Mouse (Mus musculus) thymus, postnatal 10 days (tissue): ENCODE data around the gene Mapk10.
"Not testable (repeated sequence)": the region's sequence is repeated elsewhere in the genome, so short reads cannot be mapped to it uniquely, and the experiment has no call there.

Experiments
- DNase-seq, 2 experiments: peaks; one replicate each; pipeline ENCODE4 v3.0.0; 2021; ENCODE audit warnings: low spot score in 2 of 2

Gene Mapk10

DNA sequence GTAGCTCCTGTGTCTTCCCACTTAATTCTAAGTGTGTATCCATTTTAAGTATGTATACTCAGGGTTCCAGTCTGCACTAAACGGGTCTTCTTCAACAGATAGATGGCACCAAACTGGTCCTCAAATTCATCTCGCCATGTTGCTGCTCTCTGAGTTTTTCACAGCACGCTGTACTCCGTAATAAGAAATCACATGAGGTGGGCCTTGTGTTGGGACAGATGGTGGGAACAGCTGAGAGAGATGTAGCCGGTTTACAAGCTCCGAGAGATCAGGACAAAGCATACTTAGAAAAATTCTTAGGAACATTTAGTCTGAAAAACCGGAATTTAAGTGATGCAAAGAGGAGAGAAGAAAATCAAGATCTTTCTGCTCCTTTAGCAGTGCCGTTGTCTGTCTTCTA is 257.7 kb downstream of the Mapk10 start:
- DNase-seq, result no peak

DNA sequence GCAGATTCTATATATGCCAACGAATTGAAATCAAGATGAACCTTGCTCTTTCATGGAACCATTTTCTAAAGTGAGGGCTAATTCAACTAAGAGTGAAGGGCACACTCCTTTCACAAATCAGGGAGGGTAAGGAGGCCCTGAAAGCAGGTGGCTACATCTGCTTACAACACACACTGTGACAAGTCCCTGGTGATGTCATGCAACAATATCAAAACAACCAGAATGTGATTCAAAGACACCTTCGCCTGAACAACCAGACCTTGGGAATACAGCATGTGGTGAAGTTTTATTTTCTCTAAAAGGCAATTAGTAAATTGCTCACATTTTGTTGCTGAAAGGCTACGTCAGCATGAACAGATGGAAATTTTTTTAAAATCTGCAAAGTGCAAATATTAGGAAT is 258.2 kb downstream of the Mapk10 start:
- no peak for DNase-seq

DNA sequence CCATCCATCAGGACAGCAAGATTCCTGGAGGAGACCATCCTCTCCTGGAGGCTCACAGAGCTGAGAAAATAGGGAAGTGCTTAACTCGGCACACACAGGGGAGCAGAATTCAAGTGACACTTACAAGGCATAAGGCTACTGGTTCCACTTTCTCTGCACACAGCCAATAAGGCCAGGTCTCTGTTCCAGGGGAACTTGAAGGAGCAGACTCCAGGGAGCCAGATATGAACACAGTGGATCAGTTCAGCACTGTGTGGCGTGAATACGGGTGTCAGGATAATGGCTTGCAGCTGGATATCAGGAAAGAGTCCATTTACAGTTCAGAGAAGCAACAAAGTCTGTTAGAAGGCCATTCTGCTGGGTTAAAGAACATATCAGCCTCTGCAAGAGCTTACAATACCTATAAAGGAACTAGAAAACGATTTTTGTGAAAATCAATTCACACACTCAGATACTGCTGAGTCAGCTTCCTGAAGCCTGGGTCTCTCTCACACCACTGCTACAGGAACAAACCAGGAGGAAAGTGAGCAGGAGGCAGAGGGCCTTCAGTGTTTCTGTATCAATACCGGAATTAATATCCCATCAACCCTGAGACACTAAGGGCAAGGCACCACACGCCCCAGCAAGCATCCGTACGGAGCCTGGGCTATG is 263.9 kb downstream of the Mapk10 start:
- no peak for DNase-seq

DNA sequence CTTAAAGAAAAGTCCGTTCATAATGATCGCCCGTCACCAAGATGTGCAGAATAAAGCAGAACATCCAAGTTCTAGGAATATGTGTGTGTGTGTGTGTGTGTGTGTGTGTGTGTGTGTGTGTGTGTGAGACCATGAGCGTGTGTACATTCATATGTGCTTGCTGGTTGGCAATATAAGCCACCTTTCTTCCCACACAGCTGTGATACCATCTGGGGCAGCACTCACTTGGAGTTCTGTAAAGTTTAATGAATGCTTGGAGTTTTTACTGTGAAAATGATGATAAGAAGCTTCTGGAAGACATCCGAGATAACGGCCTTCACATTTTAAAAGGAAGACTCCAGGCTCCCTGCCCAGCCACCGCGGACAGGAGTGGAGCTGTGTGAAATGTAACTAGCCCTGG is 264.5 kb downstream of the Mapk10 start:
- DNase-seq, result no peak

DNA sequence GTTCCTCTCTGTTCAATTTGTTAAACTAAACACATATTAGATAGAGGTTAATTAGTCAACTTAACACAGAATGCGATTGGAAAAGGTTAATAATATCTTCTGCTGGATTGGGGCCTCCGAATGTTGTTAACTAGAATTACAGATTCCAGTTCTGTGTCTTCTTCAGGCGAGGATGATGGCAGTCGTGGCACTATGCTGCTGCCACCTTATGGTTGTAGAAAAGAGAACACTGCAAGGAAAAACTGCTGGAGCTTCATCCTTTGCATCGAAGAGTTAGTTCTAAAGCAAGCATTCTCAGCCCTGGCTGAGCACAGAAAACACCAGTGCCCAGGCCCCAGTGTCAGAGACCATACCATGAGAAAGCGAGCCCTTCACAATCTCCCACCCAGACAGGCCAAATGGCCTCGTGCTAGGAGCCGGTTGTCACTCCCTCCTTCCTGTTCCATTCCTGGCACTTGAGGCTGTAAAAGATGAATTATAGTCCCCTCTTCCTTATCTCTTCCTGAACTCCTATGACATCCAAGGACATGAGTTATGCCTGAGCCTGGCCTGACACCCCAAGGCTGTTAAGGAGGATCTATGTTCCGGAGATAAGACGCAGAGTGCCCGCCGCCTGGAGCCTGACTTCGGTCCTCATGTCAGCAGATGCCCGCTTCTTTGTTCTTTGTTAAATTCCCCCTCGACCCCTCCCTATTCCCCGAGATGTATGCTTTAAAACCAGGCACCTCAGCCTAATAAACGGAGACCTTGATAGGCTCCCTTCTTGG is 267.1 kb downstream of the Mapk10 start:
- not testable (repeated sequence) for DNase-seq

DNA sequence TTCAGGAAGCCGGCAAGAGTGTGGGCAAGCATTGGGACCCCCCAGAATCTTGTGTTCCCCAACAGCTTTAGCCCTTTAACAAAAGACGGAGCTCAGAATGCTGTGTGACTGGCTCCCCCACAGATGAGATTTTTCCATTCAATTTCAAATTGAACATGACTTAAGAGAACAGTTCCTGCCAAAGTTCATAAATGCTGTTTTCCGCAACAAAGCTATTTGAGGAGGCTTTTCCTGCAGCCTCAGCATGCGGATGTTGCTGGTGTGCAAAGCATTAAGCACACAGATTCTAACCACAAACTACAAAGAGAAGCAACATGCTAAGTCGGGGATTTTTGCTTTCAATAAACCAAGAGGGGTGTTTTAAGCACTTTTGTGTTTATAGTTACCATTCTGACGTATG is 281.0 kb downstream of the Mapk10 start:
- DNase-seq, result no peak

DNA sequence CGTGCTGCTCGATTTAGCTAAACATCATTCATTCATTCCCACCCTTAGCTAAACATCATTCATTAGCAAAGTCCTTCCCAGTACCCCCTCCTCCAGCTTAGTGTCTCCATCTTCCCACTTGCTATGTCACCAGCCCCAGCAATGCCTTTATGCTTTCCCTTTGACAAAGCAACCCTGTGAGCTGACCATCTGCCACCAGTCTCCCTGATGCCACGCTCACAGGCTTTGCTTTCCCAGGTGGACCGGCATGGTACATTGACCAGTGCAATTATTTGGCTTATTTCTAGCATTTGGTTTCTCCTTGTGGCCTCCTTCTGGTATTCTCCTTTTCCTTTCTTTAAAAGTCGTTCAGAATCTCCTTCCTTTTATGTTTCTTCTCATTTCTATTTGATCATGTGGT is 284.3 kb downstream of the Mapk10 start:
- no peak for DNase-seq

DNA sequence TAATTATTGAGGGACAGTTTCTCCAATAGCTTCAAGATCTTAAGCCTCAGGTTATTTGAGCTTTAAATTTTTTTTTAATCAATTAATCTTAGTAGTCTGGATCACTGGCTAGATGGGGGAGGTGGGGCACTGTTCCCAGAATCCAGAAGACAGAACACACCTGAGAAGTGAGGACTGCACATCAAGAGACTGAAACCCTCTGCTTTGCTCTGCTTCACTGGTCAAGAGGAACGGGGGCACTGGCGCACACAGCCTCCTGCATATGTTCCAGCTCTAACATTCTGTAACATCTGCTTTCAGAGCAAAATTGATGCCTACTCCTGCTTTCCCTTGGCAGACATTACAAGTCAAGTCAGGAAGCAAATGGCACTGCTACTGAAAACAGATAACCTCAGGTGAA is 290.9 kb downstream of the Mapk10 start:
- DNase-seq, result no peak

DNA sequence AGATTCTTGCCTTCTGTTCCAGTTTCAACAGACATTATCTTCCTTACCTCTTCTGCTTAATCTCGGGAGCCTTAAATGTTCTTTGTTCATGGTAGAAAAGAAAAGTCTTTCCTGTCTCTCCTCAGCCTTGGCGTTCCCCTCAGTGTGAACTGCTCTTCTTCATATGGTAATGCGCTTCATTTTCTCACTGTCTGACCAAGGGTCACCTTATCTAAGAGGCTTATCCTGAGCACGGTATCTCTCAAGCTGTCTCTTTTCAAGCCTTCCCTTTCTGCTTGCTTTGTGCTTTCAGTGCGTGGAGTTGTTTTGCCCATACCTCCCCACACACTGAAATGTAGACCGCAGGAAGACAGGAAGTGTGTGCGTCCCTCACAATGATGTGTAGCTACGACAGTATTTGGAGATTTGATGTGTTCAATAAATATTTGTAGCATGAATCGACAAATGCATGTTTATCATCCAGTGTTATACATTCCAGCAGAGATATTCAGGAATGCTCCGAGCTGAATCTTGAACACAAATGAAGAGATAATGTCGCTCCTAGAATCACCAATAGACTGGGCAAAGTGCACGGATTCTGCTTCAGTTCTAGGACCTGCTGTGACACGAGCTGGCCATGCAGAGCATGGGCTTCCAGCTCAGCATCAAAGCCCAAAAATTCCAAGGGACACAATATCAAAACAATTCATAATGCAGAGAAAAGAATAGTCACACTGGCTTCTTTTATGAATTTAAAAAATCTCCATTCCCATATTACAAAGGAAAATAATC is 305.5 kb downstream of the Mapk10 start:
- no peak for DNase-seq

DNA sequence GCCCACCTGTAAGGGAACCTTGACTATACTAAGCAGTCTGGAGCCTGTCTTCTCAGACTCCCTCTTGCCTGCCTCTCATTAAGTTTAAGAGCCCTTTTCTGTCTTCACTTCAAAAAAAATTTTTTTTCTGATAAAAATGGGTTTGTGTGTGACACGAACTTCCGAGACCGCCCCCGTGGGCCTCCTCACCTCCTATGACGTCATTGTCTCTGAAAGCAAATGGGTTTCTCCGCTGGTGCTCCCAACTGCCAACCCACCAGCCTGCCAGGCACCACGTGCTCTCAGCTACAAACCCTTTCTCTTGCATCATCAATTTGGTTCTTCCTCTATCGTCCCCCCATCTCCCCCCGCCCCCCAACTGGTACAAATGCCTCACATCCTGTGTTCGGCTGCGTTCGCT is 307.1 kb downstream of the Mapk10 start:
- no peak for DNase-seq

DNA sequence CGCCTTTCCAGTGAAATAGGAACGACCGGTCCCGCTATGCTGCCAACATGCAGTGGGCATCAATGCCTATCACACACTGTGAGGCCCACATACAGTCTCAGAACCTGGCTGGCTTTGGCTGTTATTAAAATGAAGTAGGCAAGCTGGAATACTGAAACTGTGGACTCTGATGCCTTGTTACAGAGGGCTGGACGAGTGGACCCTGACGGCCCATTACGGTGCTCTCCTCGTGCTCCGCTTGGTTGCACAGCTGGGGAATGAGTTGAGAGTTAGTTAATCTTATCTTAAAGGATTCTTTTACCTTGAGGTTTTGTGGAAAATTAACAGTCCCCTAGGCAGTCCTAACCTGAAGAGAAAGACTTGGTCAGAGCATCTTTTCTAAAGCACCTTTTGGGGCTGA is 307.6 kb downstream of the Mapk10 start:
- DNase-seq, result no peak

DNA sequence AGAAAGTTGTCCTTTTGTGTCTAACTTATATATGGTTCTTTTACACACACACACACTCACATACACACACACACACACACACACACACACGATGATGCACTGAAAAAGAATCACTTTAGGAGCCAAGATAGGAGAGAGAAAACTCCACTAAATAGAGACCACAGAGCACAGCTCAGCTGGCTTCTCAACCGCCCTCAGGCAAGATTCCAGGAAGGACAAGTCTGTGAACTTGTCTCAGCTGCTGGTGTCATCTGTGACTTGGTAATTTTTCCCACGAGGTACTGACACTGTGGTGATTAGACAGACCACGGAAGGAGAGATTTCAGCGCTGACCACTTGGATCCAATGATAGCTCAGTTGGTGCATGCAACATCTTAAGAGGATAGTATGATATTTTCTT is 310.0 kb downstream of the Mapk10 start:
- DNase-seq, result no peak

DNA sequence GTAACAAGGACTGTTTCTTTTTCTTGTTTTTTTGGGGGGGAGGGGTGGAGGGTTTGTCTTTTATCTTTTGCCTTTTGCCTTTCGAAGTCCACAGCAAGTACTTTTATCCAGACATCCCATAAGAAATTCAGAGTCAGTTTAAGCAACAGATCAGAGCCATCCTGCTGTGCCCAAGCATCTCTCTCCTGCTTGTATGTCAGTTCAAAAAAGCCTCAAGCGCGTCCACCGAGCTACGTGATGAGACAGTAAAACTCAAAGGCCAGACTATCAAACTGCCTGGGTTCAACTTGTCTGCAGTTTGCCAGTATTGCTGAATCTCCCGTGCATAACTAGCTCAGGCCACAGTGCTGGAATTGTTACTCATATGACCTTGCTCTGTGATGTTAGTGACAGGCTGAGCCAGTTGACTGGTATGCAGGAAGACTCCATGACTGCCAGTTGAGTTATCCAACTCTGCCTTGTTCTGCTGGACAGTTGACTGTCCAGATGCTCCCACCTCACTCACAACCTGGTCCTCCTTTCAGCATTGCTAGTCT is 311.4 kb downstream of the Mapk10 start:
- no peak for DNase-seq

DNA sequence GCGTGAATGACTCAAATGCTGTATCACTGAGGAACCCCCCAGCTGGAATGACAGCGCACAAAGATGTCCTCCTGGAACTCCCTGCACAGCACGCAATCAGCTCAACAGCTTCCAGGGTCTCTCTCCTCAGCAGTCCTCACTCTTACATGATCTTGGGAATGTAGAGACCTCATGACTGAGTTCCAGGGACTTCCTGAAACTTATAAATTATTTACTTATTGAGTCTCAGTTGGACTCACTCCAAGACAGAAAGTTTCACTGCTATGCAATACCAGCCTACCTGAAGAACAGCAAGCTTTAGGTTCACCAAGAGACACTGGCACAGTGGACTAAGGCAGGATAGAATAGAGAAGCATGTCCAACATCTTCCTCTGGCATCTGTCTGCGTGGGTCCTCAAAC is 312.8 kb downstream of the Mapk10 start:
- DNase-seq, result no peak

DNA sequence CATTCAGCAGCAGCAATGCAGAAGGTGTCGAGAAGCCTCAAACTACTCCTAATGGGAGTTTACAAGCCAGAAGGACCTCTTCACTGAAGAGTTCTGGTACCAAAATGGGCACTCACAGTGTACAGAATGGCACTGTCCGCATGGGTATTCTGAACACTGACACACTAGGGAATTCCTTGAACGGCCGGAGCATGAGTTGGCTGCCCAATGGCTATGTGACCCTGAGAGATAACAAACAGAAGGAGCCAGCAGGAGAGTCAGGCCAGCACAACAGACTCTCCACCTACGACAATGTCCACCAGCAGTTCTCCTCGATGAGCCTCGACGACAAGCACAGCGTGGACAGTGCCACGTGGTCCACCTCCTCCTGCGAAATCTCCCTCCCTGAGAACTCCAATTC is 318.9 kb downstream of the Mapk10 start:
- no peak for DNase-seq

DNA sequence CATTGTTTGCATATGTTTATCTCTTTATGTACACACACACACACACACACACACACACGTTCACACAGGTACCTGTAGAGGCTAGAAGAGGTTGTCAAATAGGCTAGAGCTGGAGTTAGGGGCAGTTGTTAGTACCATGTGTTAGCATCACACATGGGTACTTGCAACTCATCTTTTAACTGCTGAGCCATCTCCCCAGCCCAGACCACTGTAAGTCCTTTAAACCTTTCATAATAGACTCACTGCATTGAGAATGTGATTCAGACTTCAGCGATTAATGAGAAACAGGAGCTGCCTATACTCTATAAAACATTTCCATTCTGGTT is 322.0 kb downstream of the Mapk10 start:
- no peak for DNase-seq

DNA sequence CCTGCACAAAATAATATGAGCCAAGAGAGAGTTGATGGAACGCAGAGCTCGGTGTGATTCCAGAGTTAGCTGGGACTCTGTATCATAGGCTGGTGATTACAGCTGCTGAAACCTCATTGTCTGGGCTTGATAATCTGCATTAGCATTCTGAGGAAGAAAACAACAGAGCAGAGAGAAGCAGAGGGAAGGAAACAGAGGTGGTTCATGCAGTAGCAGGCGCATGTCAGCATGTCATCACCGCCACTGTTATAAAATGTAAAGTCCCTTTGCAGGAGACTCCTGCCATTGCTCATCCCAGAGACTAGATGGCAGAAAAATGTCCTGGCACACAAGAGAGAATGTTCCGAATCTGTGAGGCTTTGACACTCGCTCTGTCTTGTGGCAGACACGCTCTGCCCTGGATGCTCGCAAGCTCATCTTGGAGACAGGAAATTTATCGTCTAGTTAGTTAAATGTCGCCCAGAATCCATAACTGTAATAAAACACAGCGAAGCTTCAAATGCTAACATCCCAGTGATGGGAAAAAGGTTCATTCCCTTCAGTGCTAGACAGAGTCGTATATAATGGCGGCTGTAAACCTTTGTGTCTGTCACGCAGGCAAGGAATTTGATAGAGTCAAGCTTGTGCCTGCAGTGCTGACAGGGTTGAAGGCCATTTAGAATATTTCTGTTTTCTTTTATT is 322.5 kb downstream of the Mapk10 start:
- no peak for DNase-seq

DNA sequence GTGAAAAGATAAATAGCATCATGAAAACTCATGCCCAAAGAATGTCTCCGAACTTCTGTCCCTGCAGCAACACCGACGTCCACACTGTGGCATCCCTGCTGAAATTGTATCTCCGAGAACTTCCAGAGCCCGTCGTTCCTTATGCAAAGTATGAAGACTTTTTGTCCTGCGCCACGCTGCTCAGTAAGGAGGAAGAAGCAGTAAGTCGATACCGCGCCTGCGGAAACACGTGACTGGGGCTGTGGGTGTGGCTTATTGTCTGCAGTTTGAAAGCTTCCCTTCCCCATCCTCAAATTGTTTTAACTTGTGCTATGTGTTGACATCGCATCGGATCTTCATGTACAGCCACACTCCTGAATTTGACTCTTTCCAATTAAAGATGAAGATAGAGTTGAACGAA is 335.5 kb downstream of the Mapk10 start:
- no peak for DNase-seq

DNA sequence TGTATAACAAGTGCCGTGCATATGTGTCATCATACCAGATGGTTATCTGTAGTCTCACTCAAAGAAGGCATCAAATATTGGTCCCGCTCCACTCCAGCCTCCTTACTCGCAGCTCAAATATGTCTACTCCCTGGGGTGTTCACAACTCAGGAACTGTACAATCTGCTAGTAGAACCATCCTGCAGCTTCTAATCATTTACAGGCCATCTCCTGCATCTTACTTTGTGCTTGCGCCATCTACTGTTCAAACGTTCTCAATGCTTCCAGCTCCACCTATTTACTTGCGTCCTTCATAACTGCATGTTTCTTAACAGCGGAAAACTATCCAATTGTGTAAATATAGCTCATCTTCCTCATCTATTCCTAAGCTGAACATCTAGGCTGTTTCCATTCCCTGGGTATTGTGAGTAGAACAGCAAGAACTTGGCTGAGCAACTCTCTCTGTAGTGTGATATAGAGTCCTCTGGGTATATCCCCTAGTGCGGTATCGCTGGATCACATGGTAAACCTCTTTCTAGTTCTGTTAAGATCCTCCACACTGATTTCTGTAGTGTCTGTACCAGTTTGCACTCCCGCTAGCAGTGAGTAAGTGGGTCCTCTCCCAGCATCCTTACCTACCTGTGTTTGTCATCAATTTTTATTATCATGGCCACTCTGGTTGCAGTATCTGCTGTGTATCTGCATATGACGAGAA is 336.4 kb downstream of the Mapk10 start:
- DNase-seq, result peak in 1 of 2 experiments; percentile 8

DNA sequence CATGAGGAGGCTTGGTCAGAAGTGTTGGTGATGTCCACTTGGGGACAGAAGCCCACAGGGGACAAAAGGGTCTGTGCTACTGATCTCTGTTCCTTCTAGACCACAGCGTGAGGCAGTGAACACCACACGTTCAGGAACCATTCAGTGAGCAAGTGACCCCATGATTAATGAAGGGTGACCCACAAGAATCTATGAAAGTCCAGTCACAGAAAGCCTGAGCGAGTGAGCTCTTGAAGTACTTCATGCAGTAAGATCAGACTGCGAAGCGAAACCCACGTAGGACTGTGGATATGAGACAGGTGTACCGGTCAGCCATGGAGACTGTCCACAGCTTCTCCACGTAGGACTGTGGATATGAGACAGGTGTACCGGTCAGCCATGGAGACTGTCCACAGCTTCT is 338.1 kb downstream of the Mapk10 start:
- not testable (repeated sequence) for DNase-seq

DNA sequence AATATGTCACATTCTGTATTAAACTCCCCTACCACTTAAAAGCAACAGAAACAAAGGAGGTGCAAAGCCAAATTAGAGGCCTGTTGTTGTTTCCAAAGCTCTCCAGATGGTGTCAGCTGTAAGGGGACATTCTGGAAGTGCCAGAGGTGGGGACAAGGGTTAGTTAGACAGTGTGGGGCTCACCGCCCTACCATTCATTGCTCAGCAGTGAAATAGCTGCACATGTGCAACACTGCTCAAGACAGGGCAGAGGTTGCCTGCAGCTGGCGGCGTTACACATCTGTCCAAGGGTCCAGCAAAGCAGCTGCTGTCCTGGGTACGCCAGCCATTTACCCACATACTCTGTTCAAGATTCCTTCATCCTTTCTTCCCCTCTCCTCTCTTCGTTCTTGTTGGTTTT is 342.9 kb downstream of the Mapk10 start:
- DNase-seq, result no peak

DNA sequence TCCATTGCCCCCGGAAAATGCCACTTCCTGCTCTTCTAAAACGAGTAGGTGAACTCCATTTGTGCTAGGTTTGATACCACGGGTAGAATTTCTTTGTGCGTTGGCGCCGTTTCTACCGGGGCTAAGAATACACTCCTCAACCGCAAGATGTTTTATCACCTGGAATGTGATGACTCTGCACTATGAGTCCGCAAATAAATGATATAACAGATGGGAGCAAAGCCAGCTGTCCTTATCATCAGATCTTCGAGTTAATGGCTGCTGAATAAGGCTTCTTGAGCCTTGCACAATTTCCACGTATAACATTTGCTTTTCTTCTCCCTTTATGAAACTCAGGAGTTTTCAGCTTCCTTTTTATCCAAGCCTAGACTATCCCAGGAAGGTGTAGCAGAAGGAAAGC is 351.4 kb downstream of the Mapk10 start:
- no peak for DNase-seq
